Mouse (Mus musculus): ENCODE measurements around the gene Ung. TPM values are rescaled to one million over a fixed set of nuclear protein-coding genes. Genes with fewer than 3 reads are reported as not detected.

The Ung gene
- polyA plus RNA-seq, 1 experiment from 2014 or later: 20.4 TPM

- ATAC-seq (ENCODE audit: low read depth) (peak; percentile 20), DNase-seq (ENCODE audit: low spot score) (peak; percentile 80)
- H3K27ac ChIP-seq (replicated peaks; ENCODE audit: low read depth, low read length): peak within 1 kb of the TSS; percentile 86
- H3K9me3 ChIP-seq (ENCODE audit: control insufficient read depth, low read length): no peaks in the 10 kb centered on the region
- under 1% methylated on average over 50 of the region's 69 CpGs for WGBS
- H3K4me3 ChIP-seq (ENCODE audit: low read depth, low read length): peak within 1 kb of the TSS; percentile 70
- H3K27me3 ChIP-seq (replicated peaks; ENCODE audit: control insufficient read depth, insufficient read depth, low read length): no peaks in the 10 kb centered on the region
- H3K4me1 ChIP-seq (ENCODE audit: control insufficient read depth, insufficient read depth, low read length): peaks cover 13% of the 10 kb centered on the region
- peak within 1 kb of the TSS; percentile 72 for H3K9ac ChIP-seq (ENCODE audit: low read depth, low read length)
- H3K4me2 ChIP-seq (ENCODE audit: low read depth, low read length): peak within 1 kb of the TSS; percentile 96
- H3K36me3 ChIP-seq (ENCODE audit: control insufficient read depth, insufficient read depth, low read length): peaks cover 25% of the 10 kb centered on the region
Observed at GRCm38 (mm10) chr5:114127374-114128349, 2.5 kb upstream of the Ung start, which contains the start of gene Alkbh2. TSS of gene Alkbh2 (minus strand) at chr5:114128218.

GRCm38 (mm10) chr5:114129550-114130210 lies 506 bp upstream of the Ung start:
- Histone ChIP-seq H3K36me3 (ENCODE audit: control insufficient read depth, insufficient read depth, low read length) (peaks cover 12% of the 10 kb centered on the region; the same call in 1 of the 2 replicates), H3K27me3 (replicated peaks; ENCODE audit: control insufficient read depth, insufficient read depth, low read length) (no peaks in the 10 kb centered on the region), H3K4me2 (ENCODE audit: low read depth, low read length) (peak overlapping the region; percentile 98), H3K4me3 (ENCODE audit: low read depth, low read length) (peak overlapping the region; percentile 79), H3K9me3 (ENCODE audit: control insufficient read depth, low read length) (no peaks in the 10 kb centered on the region), H3K27ac (replicated peaks; ENCODE audit: low read depth, low read length) (no peak overlapping the region), H3K4me1 (ENCODE audit: control insufficient read depth, insufficient read depth, low read length) (peaks cover 13% of the 10 kb centered on the region), H3K9ac (ENCODE audit: low read depth, low read length) (no peak overlapping the region)
- DNase-seq (ENCODE audit: low spot score) (no peak), ATAC-seq (ENCODE audit: low read depth) (no peak)
- 76% methylated on average over 15 of the region's 15 CpGs for WGBS

GRCm38 (mm10) chr5:114130698-114131520 lies 723 bp downstream of the Ung start:
- ATAC-seq (ENCODE audit: low read depth) (peak; percentile 97), DNase-seq (ENCODE audit: low spot score) (peak; percentile 98)
- H3K36me3 ChIP-seq (ENCODE audit: control insufficient read depth, insufficient read depth, low read length): peaks cover 13% of the 10 kb centered on the region; the same call in 1 of the 2 replicates
- H3K27ac ChIP-seq (replicated peaks; ENCODE audit: low read depth, low read length): peak overlapping the region; percentile 6
- peak overlapping the region; percentile 79 for H3K4me3 ChIP-seq (ENCODE audit: low read depth, low read length)
- H3K4me2 ChIP-seq (ENCODE audit: low read depth, low read length): peak overlapping the region; percentile 98
- H3K27me3 ChIP-seq (replicated peaks; ENCODE audit: control insufficient read depth, insufficient read depth, low read length): no peaks in the 10 kb centered on the region
- peak overlapping the region; percentile 65 for H3K9ac ChIP-seq (ENCODE audit: low read depth, low read length)
- H3K4me1 ChIP-seq (ENCODE audit: control insufficient read depth, insufficient read depth, low read length): peaks cover 13% of the 10 kb centered on the region
- WGBS: under 1% methylated on average over 35 of the region's 87 CpGs
- no peaks in the 10 kb centered on the region for H3K9me3 ChIP-seq (ENCODE audit: control insufficient read depth, low read length)

- peak; percentile 56 for DNase-seq (ENCODE audit: low spot score)
- H3K9me3 ChIP-seq (ENCODE audit: control insufficient read depth, low read length): no peaks in the 10 kb centered on the region
Observed at GRCm38 (mm10) chr5:114131521-114131840, 1.3 kb downstream of the Ung start.

GRCm38 (mm10) chr5:114132841-114133240 lies 2.7 kb downstream of the Ung start:
- Histone ChIP-seq H3K9ac (ENCODE audit: low read depth, low read length) (no peak overlapping the region), H3K4me2 (ENCODE audit: low read depth, low read length) (no peak overlapping the region), H3K36me3 (ENCODE audit: control insufficient read depth, insufficient read depth, low read length) (peaks cover 20% of the 10 kb centered on the region; the same call in 1 of the 2 replicates), H3K4me3 (ENCODE audit: low read depth, low read length) (no peak overlapping the region), H3K4me1 (ENCODE audit: control insufficient read depth, insufficient read depth, low read length) (peaks cover 9% of the 10 kb centered on the region), H3K9me3 (ENCODE audit: control insufficient read depth, low read length) (no peaks in the 10 kb centered on the region), H3K27ac (replicated peaks; ENCODE audit: low read depth, low read length) (no peak overlapping the region), H3K27me3 (replicated peaks; ENCODE audit: control insufficient read depth, insufficient read depth, low read length) (no peaks in the 10 kb centered on the region)
- WGBS: 85% methylated on average over 6 of the region's 6 CpGs
- DNase-seq (ENCODE audit: low spot score): no peak
- ATAC-seq (ENCODE audit: low read depth): no peak

More at GRCm38 (mm10) chr5:114131521-114131840, 1.3 kb downstream of the Ung start:
- H3K4me2 ChIP-seq (ENCODE audit: low read depth, low read length): peak overlapping the region; percentile 98
- peak overlapping the region; percentile 57 for H3K9ac ChIP-seq (ENCODE audit: low read depth, low read length)
- H3K4me3 ChIP-seq (ENCODE audit: low read depth, low read length): peak overlapping the region; percentile 79
- peak overlapping the region; percentile 6 for H3K27ac ChIP-seq (replicated peaks; ENCODE audit: low read depth, low read length)
- WGBS: under 1% methylated on average over 14 of the region's 15 CpGs
- no peak for ATAC-seq (ENCODE audit: low read depth)
- peaks cover 13% of the 10 kb centered on the region; the same call in 1 of the 2 replicates for H3K36me3 ChIP-seq (ENCODE audit: control insufficient read depth, insufficient read depth, low read length)
- peaks cover 13% of the 10 kb centered on the region for H3K4me1 ChIP-seq (ENCODE audit: control insufficient read depth, insufficient read depth, low read length)
- H3K27me3 ChIP-seq (replicated peaks; ENCODE audit: control insufficient read depth, insufficient read depth, low read length): no peaks in the 10 kb centered on the region

- H3K9me3 ChIP-seq (ENCODE audit: control insufficient read depth, low read length): no peaks in the 10 kb centered on the region
- H3K27me3 ChIP-seq (replicated peaks; ENCODE audit: control insufficient read depth, insufficient read depth, low read length): no peaks in the 10 kb centered on the region
- peaks cover 20% of the 10 kb centered on the region; the same call in 1 of the 2 replicates for H3K36me3 ChIP-seq (ENCODE audit: control insufficient read depth, insufficient read depth, low read length)
- no peak overlapping the region for H3K4me2 ChIP-seq (ENCODE audit: low read depth, low read length)
- DNase-seq (ENCODE audit: low spot score) (no peak), ATAC-seq (ENCODE audit: low read depth) (no peak)
- peaks cover 9% of the 10 kb centered on the region for H3K4me1 ChIP-seq (ENCODE audit: control insufficient read depth, insufficient read depth, low read length)
- 36% methylated on average over 6 of the region's 6 CpGs for WGBS
- H3K9ac ChIP-seq (ENCODE audit: low read depth, low read length): no peak overlapping the region
- H3K27ac ChIP-seq (replicated peaks; ENCODE audit: low read depth, low read length): no peak overlapping the region
- H3K4me3 ChIP-seq (ENCODE audit: low read depth, low read length): no peak overlapping the region
Observed at GRCm38 (mm10) chr5:114134091-114134534, 3.9 kb downstream of the Ung start.

GRCm38 (mm10) chr5:114135516-114135915 lies 5.3 kb downstream of the Ung start:
- Histone ChIP-seq H3K36me3 (ENCODE audit: control insufficient read depth, insufficient read depth, low read length) (peaks cover 20% of the 10 kb centered on the region; the same call in 1 of the 2 replicates), H3K4me3 (ENCODE audit: low read depth, low read length) (no peak overlapping the region), H3K27me3 (replicated peaks; ENCODE audit: control insufficient read depth, insufficient read depth, low read length) (no peaks in the 10 kb centered on the region), H3K4me1 (ENCODE audit: control insufficient read depth, insufficient read depth, low read length) (peaks cover 9% of the 10 kb centered on the region), H3K9ac (ENCODE audit: low read depth, low read length) (no peak overlapping the region), H3K4me2 (ENCODE audit: low read depth, low read length) (no peak overlapping the region), H3K27ac (replicated peaks; ENCODE audit: low read depth, low read length) (no peak overlapping the region), H3K9me3 (ENCODE audit: control insufficient read depth, low read length) (no peaks in the 10 kb centered on the region)
- DNase-seq (ENCODE audit: low spot score) (no peak), ATAC-seq (ENCODE audit: low read depth) (no peak)
- WGBS: 89% methylated on average over 10 of the region's 10 CpGs

All from embryonic facial prominence, embryonic 14.5 days (tissue).